Mouse (Mus musculus) urinary bladder, postnatal 14 days (tissue): ENCODE results near the gene C130060K24Rik.

Experiments used
- DNase-seq: peaks from one replicate; pipeline ENCODE4 v3.0.0; 2021; ENCODE audit warnings: low spot score

C130060K24Rik gene

GRCm38 (mm10) chr6:65380918-65381772, at the start of gene C130060K24Rik:
Gene C130060K24Rik, plus strand, starts transcription at chr6:65381105.
- no peak for DNase-seq

DNA sequence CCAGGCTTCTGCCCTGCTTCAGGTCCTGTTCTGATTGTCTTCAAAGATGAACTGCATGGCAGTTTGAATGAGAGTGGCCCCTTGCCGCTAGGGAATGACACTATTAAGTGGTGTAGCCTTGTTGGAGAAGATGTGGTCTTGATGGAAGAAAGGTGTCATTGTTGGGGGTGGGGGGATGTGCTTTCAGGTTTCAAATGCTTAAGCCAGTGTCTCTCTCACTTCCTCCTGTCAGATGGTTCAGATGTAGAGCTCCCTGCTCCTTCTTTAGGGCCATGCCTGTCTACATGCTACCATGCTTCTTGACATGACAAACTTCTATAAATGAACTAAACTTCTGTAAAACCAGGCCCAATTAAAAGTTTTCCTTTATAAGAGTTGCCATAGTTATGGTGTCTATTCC, 46.7 kb upstream of the C130060K24Rik start:
- DNase-seq, result no peak

DNA sequence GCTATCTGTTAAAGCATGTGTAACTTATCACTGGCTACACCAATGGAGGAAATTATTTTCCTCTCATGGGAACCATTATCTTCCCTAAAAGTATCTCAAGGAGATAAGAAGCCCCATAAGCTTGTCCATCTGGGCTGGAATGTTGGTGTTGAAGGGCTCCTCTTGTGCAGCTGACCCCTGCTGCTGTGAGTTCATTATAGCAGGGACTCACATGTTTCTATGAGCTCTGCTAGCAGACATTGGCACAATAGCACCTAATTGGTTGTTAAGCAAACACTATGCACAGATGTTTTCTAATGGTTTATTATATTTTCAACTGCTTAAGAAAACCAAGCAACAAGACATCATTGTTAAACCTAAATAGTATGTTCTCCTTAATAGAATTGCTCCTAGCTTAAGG, 41.5 kb upstream of the C130060K24Rik start:
- DNase-seq, result no peak

DNA sequence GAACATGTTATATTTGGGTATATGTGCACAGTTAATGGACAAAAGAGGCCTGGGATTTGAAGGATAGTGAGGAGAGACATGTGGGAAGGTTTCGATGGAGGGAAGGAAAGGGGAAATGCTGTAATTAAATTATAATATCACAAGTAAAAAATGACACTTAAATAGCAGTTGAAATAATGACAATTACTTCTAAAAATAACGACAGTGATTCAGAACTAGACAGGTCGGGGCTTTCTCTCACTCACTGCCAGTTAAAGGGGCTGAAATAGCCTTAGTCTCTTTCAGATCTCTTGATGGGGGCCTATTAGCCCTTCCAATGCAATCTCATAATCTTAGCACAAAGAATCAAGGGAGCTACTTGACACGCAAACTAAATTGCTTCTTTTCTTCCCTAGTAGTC, 39.5 kb upstream of the C130060K24Rik start:
- no peak for DNase-seq

DNA sequence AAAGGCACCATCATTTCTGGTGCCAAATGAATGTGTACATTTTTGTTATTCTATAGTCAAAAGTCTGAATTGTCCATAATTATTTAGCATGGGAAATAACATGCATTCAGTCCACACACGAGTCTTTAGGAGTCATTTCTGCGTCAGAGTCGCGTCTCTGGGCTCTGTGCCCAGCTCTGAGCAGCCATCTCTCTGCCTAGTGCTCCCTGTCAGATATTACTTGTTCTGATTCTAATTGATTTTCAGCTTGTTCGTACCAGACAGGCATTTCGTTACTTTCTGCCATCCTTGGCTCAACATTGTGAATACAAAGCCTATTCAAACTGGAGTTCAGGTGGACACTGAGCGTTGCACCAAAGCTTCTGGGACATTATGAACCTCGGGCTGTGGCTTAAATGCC, 33.2 kb upstream of the C130060K24Rik start:
- DNase-seq, result no peak

DNA sequence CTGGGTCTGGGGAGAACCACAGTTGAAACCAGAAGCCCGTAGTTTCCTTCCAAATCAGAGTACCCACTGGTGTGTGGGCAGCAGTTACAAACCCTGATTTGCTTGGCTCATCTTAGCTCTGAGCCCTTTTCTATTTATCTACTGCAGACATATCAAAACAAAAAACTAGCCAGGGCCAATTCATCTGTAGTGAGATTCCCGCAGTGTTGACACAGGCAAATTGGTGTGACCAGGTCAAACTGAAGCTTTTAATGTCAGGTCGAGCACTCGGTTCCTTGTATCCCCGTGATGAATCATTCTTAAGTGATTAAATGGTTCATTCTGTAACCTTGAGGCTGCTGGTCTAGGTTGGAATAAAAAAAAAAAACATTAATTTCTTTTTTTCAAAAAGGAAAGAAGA, 32.6 kb upstream of the C130060K24Rik start:
- no peak for DNase-seq

DNA sequence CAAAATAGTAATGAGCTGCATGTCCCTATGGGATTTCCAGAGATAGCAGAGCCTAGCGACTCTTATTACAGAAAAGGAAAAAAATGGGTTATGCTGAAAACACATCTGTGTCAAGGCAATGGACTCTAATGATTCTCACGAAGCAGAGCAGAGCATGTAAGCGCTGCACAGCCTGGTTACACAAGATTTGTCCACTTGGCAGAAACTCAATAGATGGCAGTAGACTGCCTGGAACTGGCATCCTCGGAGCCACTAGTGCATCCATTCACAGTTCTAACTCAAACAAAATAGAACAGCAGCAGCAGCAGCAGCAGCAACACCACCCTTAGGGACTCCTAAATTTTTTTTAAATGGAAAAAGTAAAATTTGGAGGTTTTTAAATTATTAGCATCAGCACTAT, 29.3 kb upstream of the C130060K24Rik start:
- no peak for DNase-seq

DNA sequence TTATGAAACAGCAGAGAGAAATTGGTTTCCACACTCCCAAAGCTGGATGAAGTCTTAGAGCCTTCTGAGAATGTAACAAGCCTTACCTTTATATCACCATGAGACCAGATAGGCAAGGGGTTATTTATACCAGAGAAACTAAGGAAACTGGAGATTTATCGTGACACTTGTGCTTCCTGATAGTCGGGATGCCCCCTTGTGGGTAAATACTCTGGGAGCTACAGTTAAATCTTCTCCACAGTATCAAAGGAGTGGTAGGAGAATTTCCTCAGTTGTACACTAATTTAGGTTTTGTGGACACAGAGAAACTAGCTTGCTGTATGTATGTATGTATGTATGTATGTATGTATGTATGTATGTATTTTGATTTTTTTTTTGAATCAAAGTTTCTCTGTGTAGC, 5.0 kb upstream of the C130060K24Rik start:
- no peak for DNase-seq

- no peak for DNase-seq
Measured at GRCm38 (mm10) chr6:65421888-65422287, 41.0 kb downstream of the C130060K24Rik start.

DNA sequence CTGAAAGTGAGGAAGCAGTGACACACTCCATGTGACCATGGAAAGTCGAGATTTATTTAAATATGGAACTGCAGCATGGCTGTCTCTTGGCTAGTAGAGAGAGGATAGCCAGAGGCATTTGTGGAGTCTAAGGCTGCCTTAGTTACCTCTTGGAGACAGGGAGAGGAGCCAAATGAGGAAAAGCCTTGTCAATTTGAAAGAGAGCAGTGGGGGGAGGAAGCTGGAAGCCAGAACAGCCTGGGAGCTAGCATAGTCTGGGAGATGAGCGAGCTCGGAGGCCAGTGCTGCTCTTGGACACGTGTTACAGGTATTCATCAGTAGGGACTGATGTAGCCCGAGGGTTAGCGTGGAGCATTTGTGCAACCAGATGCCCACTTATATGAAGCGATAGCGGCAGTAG, 46.2 kb downstream of the C130060K24Rik start:
- no peak for DNase-seq

DNA sequence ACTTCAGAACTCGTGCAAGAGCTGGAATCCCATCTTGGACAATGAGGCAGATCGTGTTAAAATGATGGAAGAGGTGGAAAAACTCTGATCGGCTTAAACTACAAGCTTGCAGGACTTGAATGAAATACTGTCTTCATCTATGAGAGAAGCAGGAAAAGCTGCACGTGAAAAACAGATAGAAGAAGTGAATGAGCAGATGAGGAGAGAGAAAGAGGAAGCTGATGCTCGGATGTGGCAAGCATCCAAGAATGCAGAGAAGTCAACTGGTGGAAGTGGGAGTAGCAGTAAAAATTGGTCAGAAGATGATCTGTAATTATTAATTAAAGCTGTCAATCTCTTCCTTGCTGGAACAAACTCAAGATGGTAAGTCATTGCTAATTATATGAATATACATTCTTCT, 52.3 kb downstream of the C130060K24Rik start:
- DNase-seq, result no peak

- no peak for DNase-seq
Measured at GRCm38 (mm10) chr6:65453465-65453864, 72.6 kb downstream of the C130060K24Rik start.

DNA sequence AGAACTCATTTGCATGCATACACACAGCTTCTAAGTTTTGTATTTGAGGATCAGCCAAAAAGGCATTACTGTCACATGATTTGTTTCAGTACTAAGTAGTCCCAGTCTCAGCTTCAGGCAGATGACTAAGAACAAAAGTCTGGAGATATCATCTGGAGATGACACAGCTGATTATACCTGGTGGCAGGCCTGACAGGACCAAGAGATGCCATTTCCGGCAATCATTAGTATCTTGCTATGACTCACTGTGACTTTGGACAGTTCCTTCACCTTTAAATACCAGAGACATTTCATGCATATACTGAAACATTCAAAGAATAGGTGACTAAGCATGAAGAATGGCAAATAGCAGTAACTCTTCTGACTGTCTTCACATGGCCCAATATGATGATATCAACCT, 84.4 kb downstream of the C130060K24Rik start:
- DNase-seq, result no peak

DNA sequence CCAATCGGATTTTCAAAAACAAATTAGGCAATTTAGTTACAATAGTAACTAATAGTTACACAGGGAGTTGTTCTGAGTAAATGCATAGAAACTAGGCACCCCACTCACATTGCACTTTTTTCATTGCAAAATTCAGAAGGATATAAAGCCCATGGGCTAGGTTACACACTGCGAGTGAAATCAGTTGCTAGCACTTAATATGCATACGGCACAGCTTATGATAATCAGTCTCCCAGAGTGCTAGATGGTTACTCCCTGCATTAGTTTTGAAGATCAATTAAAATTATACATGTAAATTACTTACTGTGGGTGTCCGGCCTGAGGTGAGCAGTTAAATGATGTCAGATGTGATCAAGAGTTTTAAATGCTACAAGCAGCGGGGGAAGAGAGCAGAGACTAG, 89.4 kb downstream of the C130060K24Rik start:
- no peak for DNase-seq

DNA sequence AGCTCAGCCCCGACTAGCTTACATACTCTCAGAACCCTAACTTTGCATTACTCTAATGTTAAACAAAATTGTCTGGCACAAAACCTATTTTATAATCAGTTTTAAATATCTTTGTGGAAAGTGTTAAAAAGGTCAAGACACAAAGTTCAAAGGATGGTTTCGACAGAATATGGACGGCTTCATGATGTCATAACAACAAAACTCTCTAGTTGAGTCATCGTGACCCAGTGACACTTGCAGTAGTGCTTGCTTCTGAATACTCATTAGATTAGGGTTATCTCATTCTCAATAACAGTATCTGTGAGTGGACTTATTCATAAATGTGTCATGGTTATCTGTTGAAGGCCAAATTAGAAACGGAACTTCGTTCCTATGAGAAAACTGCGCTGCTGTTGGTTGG, 91.5 kb downstream of the C130060K24Rik start:
- DNase-seq, result no peak

- no peak for DNase-seq
Measured at GRCm38 (mm10) chr6:65498786-65499185, 117.9 kb downstream of the C130060K24Rik start.
